Mouse (Mus musculus) neural tube, embryonic 13.5 days (tissue): Measurements from ENCODE around the gene Slc2a5. TPM values are rescaled to one million over a fixed set of nuclear protein-coding genes. Genes with fewer than 3 reads are reported as not detected.

Experiments
- ATAC-seq: fragments of 200-750 bp; cut with Nextera tagmentation; 2 replicates; pipeline ENCODE4 v1.8.0; 2017; ENCODE audit warnings: low read depth, mild to moderate bottlenecking, moderate TSS enrichment, moderate library complexity
- H3K27ac ChIP-seq: fragments of 300-500 bp; sonication (generic); replicated peaks from 2 replicates; pipeline ENCODE4 v1.5.1; 2015; ENCODE audit warnings: moderate library complexity, mild to moderate bottlenecking, inconsistent platforms
- H3K27me3 ChIP-seq: fragments of 300-500 bp; sonication (generic); 2 replicates; pipeline ENCODE4 v1.6.1; 2015; ENCODE audit warnings: mild to moderate bottlenecking, inconsistent platforms
- H3K36me3 ChIP-seq: fragments of 300-500 bp; sonication (generic); 2 replicates; pipeline ENCODE4 v1.6.1; 2015; ENCODE audit warnings: mild to moderate bottlenecking, inconsistent platforms
- H3K4me1 ChIP-seq: fragments of 300-500 bp; sonication (generic); replicated peaks from 2 replicates; pipeline ENCODE4 v1.6.1; 2015; ENCODE audit warnings: inconsistent platforms
- H3K4me2 ChIP-seq: fragments of 300-500 bp; sonication (generic); 2 replicates; pipeline ENCODE4 v1.6.1; 2015; ENCODE audit warnings: inconsistent platforms, mild to moderate bottlenecking, moderate library complexity
- H3K4me3 ChIP-seq: fragments of 300-500 bp; sonication (generic); 2 replicates; pipeline ENCODE4 v1.5.1; 2015; ENCODE audit warnings: mild to moderate bottlenecking, inconsistent platforms
- H3K9ac ChIP-seq: fragments of 300-500 bp; sonication (generic); 2 replicates; pipeline ENCODE4 v1.6.1; 2015; ENCODE audit warnings: moderate library complexity, mild to moderate bottlenecking, inconsistent platforms
- H3K9me3 ChIP-seq: fragments of 300-500 bp; sonication (generic); 2 replicates; pipeline ENCODE4 v1.6.1; 2016; ENCODE audit warnings: inconsistent platforms
- WGBS: fragments of 180-500 bp; shearing (Covaris S2); methylation state at CpG from one replicate; pipeline ENCODE4 v1.1.7; 2015; 5-methylcytosine and 5-hydroxymethylcytosine counted together
- polyA plus RNA-seq: library from polyadenylated mRNA; unstranded; fragments of >200 nt; fragmentation: Nextera tagmentation; extraction: Ambion mirVana; gene quantifications from 2 replicates; pipeline ENCODE4 v1.2.1, GENCODE M21; 2015

Slc2a5 gene
- polyA plus RNA-seq, 1 experiment from 2014 or later, result 2.5 TPM

DNA sequence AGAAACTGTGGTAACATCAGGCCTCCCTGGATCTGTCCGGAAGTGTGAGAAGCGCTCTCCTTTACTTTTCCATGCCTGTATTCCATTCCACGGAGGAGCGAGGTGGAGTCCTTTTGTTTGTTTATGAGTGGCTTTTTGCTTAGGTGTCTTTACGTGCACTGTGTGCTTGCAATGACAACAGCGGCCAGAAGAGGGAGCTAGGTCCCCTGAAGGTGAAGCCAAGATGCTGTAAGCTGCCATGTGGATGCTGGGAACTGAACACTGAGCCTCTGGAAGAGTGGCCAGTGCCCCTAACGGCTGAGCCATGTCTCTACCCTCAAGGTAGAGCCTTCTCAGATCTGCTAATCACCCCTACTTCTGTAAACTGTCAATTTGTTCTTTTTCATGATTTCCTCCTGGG is 62.2 kb downstream of the Slc2a5 start:
- ATAC-seq, result no peak
- Histone ChIP-seq H3K4me3 (no peak overlapping the region), H3K4me1 (no peaks in the 10 kb centered on the region), H3K4me2 (no peak overlapping the region), H3K36me3 (no peaks in the 10 kb centered on the region), H3K9ac (no peak overlapping the region), H3K27me3 (no peaks in the 10 kb centered on the region), H3K27ac (no peak overlapping the region), H3K9me3 (peaks cover 4% of the 10 kb centered on the region; the same call in 1 of the 2 replicates)
- WGBS, result 88% methylated on average over 7 of the region's 7 CpGs

DNA sequence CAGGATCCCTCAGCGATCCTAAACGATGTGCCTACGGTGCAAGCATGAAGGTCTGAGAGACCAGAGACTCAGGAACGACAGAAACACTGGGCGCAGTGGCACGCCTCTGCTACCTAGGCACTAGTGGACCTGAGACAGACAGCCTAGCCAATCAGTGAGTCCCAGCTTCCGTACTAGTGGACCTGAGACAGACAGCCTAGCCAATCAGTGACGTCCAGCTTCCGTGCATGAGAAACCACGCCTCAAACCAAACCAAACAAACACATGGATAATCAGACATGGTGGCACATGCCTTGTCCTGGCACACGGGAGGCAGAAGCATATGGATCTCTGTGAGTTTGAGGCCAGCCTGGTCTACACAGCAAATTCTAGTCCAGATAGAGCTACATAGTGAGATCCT is 69.2 kb downstream of the Slc2a5 start:
- no peak for ATAC-seq
- no peak overlapping the region for H3K4me2 ChIP-seq
- WGBS, result 52% methylated on average over 11 of the region's 11 CpGs

DNA sequence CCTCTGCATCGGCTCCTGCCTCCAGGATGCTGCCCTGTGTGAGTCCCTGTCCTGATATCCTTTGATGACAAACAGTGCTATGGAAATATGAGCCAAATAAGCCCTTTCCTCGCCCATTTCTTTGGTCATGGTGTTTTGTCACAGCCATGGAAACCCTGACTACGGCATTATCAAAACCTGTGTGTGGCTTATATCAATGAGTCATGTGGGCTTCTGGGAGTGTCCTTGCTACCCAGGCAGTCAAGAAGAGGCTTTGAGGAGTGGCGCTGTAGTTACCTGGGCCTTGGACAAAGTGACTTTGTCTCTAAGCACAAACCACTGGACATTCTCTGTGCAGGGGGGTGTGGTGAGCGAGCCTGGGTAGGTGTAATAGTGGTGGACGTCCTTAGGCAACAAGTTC is 73.1 kb downstream of the Slc2a5 start:
- Histone ChIP-seq H3K9ac (no peak overlapping the region), H3K36me3 (no peaks in the 10 kb centered on the region), H3K4me3 (no peak overlapping the region), H3K27ac (no peak overlapping the region), H3K4me2 (no peak overlapping the region), H3K9me3 (no peaks in the 10 kb centered on the region), H3K27me3 (no peaks in the 10 kb centered on the region), H3K4me1 (no peaks in the 10 kb centered on the region)
- WGBS, result 84% methylated on average over 6 of the region's 6 CpGs
- no peak for ATAC-seq

More for the DNA sequence above, 69.2 kb downstream of the Slc2a5 start:
- Histone ChIP-seq H3K27ac (no peak overlapping the region), H3K9me3 (no peaks in the 10 kb centered on the region), H3K36me3 (no peaks in the 10 kb centered on the region), H3K4me1 (no peaks in the 10 kb centered on the region), H3K4me3 (no peak overlapping the region), H3K9ac (no peak overlapping the region), H3K27me3 (no peaks in the 10 kb centered on the region)

Other genes with a start within 250 kb of the Slc2a5 start
- 9.0 and 9.5 TPM in 2 replicates for gene Spsb1, start 164.2 kb upstream of the Slc2a5 start, polyA plus RNA-seq
- gene H6pd, start 110.3 kb upstream of the Slc2a5 start, polyA plus RNA-seq, result 3.5 and 4.5 TPM in 2 replicates
- 0.56 and 0.70 TPM in 2 replicates for gene Gpr157, start 31.9 kb upstream of the Slc2a5 start, polyA plus RNA-seq
- not detected in 2 replicates for gene Slc2a7, start 29.7 kb downstream of the Slc2a5 start, polyA plus RNA-seq
- 0.44 TPM in 1 of 2 replicates, not detected in the other for gene Car6, start 82.0 kb downstream of the Slc2a5 start, polyA plus RNA-seq
- 1,151 and 1,235 TPM in 2 replicates for gene Eno1, start 117.4 kb downstream of the Slc2a5 start, polyA plus RNA-seq
- 41.2 and 50.0 TPM in 2 replicates for gene Rere, start 162.4 kb downstream of the Slc2a5 start, polyA plus RNA-seq